Mouse (Mus musculus) ES-E14 (cell line): ENCODE results near the gene Ubl5. TPM values are rescaled to one million over a fixed set of nuclear protein-coding genes. Genes with fewer than 3 reads are reported as not detected.
A peak's percentile ranks its signal among the peaks of the same experiment; 100 is the strongest.

Source experiments
- DNase-seq: peaks from one replicate; pipeline ENCODE4 v3.0.0-alpha.2; 2013; ENCODE audit warnings: low read depth, low spot score
- H3K27ac ChIP-seq: 2 replicates; pipeline ENCODE4 v1.5.1; 2012; ENCODE audit warnings: low read depth, mild to moderate bottlenecking, low read length, moderate library complexity, mixed read lengths; ENCODE audit not compliant: poor library complexity, insufficient read depth, severe bottlenecking
- H3K36me3 ChIP-seq: 2 replicates; pipeline ENCODE4 v1.6.1; 2012; ENCODE audit warnings: mild to moderate bottlenecking, low read length, moderate library complexity, mixed read lengths; ENCODE audit not compliant: control insufficient read depth, poor library complexity, insufficient read depth, severe bottlenecking
- H3K4me1 ChIP-seq, 2 experiments: fragments of 150-350 bp in 1 of 2; sonication (generic) in 1 of 2; 2 replicates each; pipeline ENCODE4 v1.6.1; 2012; ENCODE audit warnings: low read length in 2 of 2, mild to moderate bottlenecking in 1 of 2, mixed read lengths in 1 of 2; ENCODE audit not compliant: control insufficient read depth in 2 of 2, insufficient read depth in 2 of 2, poor library complexity in 1 of 2
- H3K4me3 ChIP-seq, 2 experiments: fragments of 150-350 bp in 1 of 2; sonication (generic) in 1 of 2; 2 replicates each; pipeline ENCODE4 v1.5.1; 2012; ENCODE audit warnings: low read length in 2 of 2, low read depth in 1 of 2, mild to moderate bottlenecking in 1 of 2, mixed read lengths in 1 of 2; ENCODE audit not compliant: insufficient read depth in 1 of 2, poor library complexity in 1 of 2, severe bottlenecking in 1 of 2
- H3K9ac ChIP-seq: 2 replicates; pipeline ENCODE4 v1.6.1; 2012; ENCODE audit warnings: low read depth, mild to moderate bottlenecking, low read length, mixed read lengths; ENCODE audit not compliant: poor library complexity, insufficient read depth, severe bottlenecking
- H3K9me3 ChIP-seq: fragments of 150-350 bp; sonication (generic); 2 replicates; pipeline ENCODE4 v1.6.1; 2012; ENCODE audit warnings: low read depth, mild to moderate bottlenecking, low read length; ENCODE audit not compliant: control insufficient read depth, insufficient read depth
- CHD2 ChIP-seq: IDR thresholded peaks from 2 replicates; pipeline ENCODE4 v1.6.1; 2014; ENCODE audit warnings: mild to moderate bottlenecking, low read depth, low read length, inconsistent platforms
- HCFC1 ChIP-seq: IDR thresholded peaks from 2 replicates; pipeline ENCODE4 v1.6.1; 2012; ENCODE audit warnings: low read length, inconsistent platforms, borderline replicate concordance; ENCODE audit not compliant: insufficient read depth
- MAFK ChIP-seq: IDR thresholded peaks from 2 replicates; pipeline ENCODE4 v1.6.1; 2014; ENCODE audit warnings: mild to moderate bottlenecking, low read depth, low read length, inconsistent platforms; ENCODE audit not compliant: insufficient read depth
- ZC3H11A ChIP-seq: IDR thresholded peaks from 2 replicates; pipeline ENCODE4 v1.6.1; 2012; ENCODE audit warnings: low read depth, mild to moderate bottlenecking, inconsistent platforms, low read length, borderline replicate concordance
- ZNF384 ChIP-seq: IDR thresholded peaks from 2 replicates; pipeline ENCODE4 v1.6.1; 2012; ENCODE audit warnings: low read depth, low read length, inconsistent platforms
- in situ Hi-C, 2 experiments: fragments of 600-800 bp; cut with MboI; formaldehyde crosslinking; loops; one replicate each; pipeline ENCODE4 v1.15.1; 2025; ENCODE audit warnings: low sequenced_read_pairs in 2 of 2, inconsistent platforms in 1 of 2; ENCODE audit not compliant: unreplicated experiment in 2 of 2
- total RNA-seq: library from RNA; depleted of rRNA; stranded (reverse); fragments of 300-350 nt; gene quantifications from 2 replicates; pipeline ENCODE4 v1.2.3, GENCODE M21; 2012

Gene Ubl5
- total RNA-seq, 1 experiment: 224 TPM

GRCm38 (mm10) chr9:20665925-20666324 lies 23.2 kb downstream of the Ubl5 start:
- Histone ChIP-seq H3K36me3 (peaks cover 33% of the 10 kb centered on the region), H3K4me3 (no peak overlapping the region), H3K27ac (no peak overlapping the region), H3K4me1 (peaks cover 0 to 14% of the 10 kb centered on the region in 2 experiments; a peak in 2 of 4 replicates), H3K9me3 (no peaks in the 10 kb centered on the region), H3K9ac (no peak overlapping the region)
- in situ Hi-C loops: no loop called here
- no peak for DNase-seq
- TF ChIP-seq CHD2: no peak
- no peak for TF ChIP-seq HCFC1
- no peak for TF ChIP-seq ZC3H11A
- TF ChIP-seq ZNF384: no peak
- TF ChIP-seq MAFK: no peak

- Histone ChIP-seq H3K9me3 (no peaks in the 10 kb centered on the region), H3K9ac (no peak overlapping the region), H3K4me3 (no peak overlapping the region), H3K36me3 (peaks cover 29% of the 10 kb centered on the region), H3K27ac (no peak overlapping the region), H3K4me1 (peaks cover 0 to 12% of the 10 kb centered on the region in 2 experiments; a peak in 2 of 4 replicates)
- DNase-seq: no peak
- in situ Hi-C loops: no loop called here
- TF ChIP-seq CHD2: no peak
- no peak for TF ChIP-seq MAFK
- TF ChIP-seq HCFC1: no peak
- TF ChIP-seq ZC3H11A: no peak
- TF ChIP-seq ZNF384: no peak
Measured at GRCm38 (mm10) chr9:20666510-20667034, 23.9 kb downstream of the Ubl5 start.

- Histone ChIP-seq H3K27ac (no peak overlapping the region), H3K36me3 (peaks cover 15% of the 10 kb centered on the region), H3K9me3 (no peaks in the 10 kb centered on the region), H3K9ac (no peak overlapping the region), H3K4me3 (no peak overlapping the region), H3K4me1 (peaks cover 0 to 11% of the 10 kb centered on the region in 2 experiments; a peak in 1 of 4 replicates)
- DNase-seq: no peak
- in situ Hi-C loops: no loop called here
- no peak for TF ChIP-seq CHD2
- TF ChIP-seq HCFC1: no peak
- no peak for TF ChIP-seq MAFK
- TF ChIP-seq ZC3H11A: no peak
- no peak for TF ChIP-seq ZNF384
Measured at GRCm38 (mm10) chr9:20668065-20668464, 25.4 kb downstream of the Ubl5 start.

GRCm38 (mm10) chr9:20672047-20672446 lies 29.4 kb downstream of the Ubl5 start:
- no peak overlapping the region for H3K27ac ChIP-seq
- in situ Hi-C loops: no loop called here

GRCm38 (mm10) chr9:20677892-20678291 lies 35.2 kb downstream of the Ubl5 start:
- Histone ChIP-seq H3K9me3 (no peaks in the 10 kb centered on the region), H3K27ac (no peak overlapping the region), H3K4me1 (no peaks in the 10 kb centered on the region), H3K4me3 (no peak overlapping the region), H3K36me3 (no peaks in the 10 kb centered on the region), H3K9ac (no peak overlapping the region)
- TF ChIP-seq ZNF384 (no peak), HCFC1 (no peak)
- in situ Hi-C loops: no loop called here
- DNase-seq: no peak

More at GRCm38 (mm10) chr9:20672047-20672446, 29.4 kb downstream of the Ubl5 start:
- TF ChIP-seq HCFC1 (no peak), ZNF384 (no peak), CHD2 (no peak), ZC3H11A (no peak), MAFK (no peak)
- Histone ChIP-seq H3K9me3 (no peaks in the 10 kb centered on the region), H3K4me1 (peaks cover 0 to 2% of the 10 kb centered on the region in 2 experiments; a peak in 1 of 4 replicates), H3K4me3 (peak overlapping the region in 1 of 2 experiments; percentile 23; a peak in 2 of 4 replicates), H3K9ac (no peak overlapping the region; the same call in 1 of the 2 replicates), H3K36me3 (no peaks in the 10 kb centered on the region)
- no peak for DNase-seq
